Mouse (Mus musculus) embryo, embryonic 11.5 days (tissue): ENCODE results near the gene Olfr998.
A peak's percentile ranks its signal among the peaks of the same experiment; 100 is the strongest.
"Not testable (repeated sequence)": the region's sequence is repeated elsewhere in the genome, so short reads cannot be mapped to it uniquely, and the experiment has no call there.

Experiments
- DNase-seq: peaks from one replicate; pipeline ENCODE4 v3.0.0-alpha.2; 2012; ENCODE audit warnings: low read depth, low spot score

Gene Olfr998

GRCm38 (mm10) chr2:85588648-85589047 is at the start of gene Olfr998:
TSS of gene Olfr998 (plus strand) at chr2:85588948.
- DNase-seq = not testable (repeated sequence)

- no peak for DNase-seq
Observed at GRCm38 (mm10) chr2:85554806-85555205, 33.9 kb upstream of the Olfr998 start.

- no peak for DNase-seq
Observed at GRCm38 (mm10) chr2:85560226-85560625, 28.5 kb upstream of the Olfr998 start.

- peak; percentile 31 for DNase-seq
Observed at GRCm38 (mm10) chr2:85561187-85561586, 27.6 kb upstream of the Olfr998 start.

DNA sequence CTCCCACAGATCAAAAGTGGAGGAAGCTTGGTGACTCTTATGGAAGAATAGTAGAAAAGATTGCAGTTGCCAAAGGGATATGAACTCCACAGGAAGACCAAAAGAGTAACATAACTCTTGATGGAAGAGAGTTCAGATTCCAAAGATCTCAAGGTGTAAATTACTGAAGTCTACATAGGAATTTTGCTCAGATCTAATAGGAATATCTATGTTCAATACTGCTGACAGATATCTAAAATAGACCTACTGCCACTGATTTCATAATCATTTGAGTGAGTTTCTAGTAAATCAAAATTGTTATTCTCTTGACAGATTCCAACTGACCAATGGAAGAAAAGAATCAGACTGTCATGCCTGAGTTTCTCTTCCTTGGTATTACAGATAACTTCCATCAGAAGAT is 9.8 kb upstream of the Olfr998 start, which contains the start of gene Olfr996:
TSS of gene Olfr996 (plus strand) at position 301 of the 400 bp plus-strand sequence.
- DNase-seq = no peak

- no peak for DNase-seq
Observed at GRCm38 (mm10) chr2:85611803-85612202, 23.1 kb downstream of the Olfr998 start, which contains the start of gene Olfr1000. TSS of gene Olfr1000 (minus strand) at chr2:85611903.
